Mouse (Mus musculus): ENCODE measurements around the gene Avl9. TPM values are rescaled to one million over a fixed set of nuclear protein-coding genes. Genes with fewer than 3 reads are reported as not detected.

Avl9 gene
- polyA plus RNA-seq (2014; fragmentation: Nextera tagmentation; extraction: Ambion mirVana), result 13.1 and 14.6 TPM in 2 replicates

DNA sequence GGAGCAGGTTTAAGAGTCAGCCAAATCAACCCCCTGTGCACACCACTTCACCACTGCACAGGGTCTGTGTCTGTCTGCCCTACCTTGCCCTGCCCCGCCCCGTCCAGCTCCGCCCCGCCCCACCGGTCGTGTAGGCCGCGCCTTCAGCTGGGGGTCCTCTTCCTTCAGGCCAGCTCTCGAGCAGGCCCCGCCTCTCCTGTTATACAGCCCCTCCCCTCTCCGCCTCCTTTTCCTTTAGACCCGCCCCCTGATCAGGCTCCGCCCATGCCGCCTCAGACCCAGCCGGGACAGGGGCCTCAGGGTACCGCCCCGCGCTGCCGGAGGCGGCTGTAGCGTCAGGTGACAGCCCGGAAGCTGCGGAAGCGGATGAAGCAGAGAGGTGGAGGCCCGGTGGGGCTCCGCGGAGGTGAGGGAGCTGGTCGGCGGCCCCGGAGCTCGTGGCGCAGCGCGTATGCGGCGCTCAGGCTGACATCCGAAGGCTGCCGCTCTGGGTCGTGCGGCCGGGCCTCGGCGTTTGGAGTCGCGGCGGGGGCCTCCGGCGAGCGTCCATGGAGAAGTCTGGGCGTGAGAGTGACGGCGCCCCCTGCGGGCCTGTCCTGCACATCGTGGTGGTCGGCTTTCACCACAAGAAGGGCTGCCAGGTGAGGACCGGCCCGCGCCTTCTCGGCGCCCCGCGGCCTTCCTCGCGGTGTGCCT, at the start of gene Avl9:
Avl9 (plus strand) TSS at position 326 of the 696 bp plus-strand sequence.
- Histone ChIP-seq H3K9me3 (ENCODE audit: control insufficient read depth, low read length) (no peaks in the 10 kb centered on the region), H3K27ac (replicated peaks; ENCODE audit: low read depth, low read length) (peak within 1 kb of the TSS; percentile 95), H3K9ac (ENCODE audit: low read depth, low read length) (peak within 1 kb of the TSS; percentile 78), H3K4me3 (ENCODE audit: low read depth, low read length) (peak within 1 kb of the TSS; percentile 73), H3K4me1 (ENCODE audit: control insufficient read depth, insufficient read depth, low read length) (peaks cover 11% of the 10 kb centered on the region), H3K27me3 (replicated peaks; ENCODE audit: control insufficient read depth, insufficient read depth, low read length) (no peaks in the 10 kb centered on the region), H3K4me2 (ENCODE audit: low read depth, low read length) (peak within 1 kb of the TSS; percentile 72), H3K36me3 (ENCODE audit: control insufficient read depth, insufficient read depth, low read length) (no peaks in the 10 kb centered on the region)
- peak; percentile 97 for DNase-seq (ENCODE audit: low spot score)
- peak; percentile 97 for ATAC-seq (ENCODE audit: low read depth)
- WGBS, result 0% methylated on average over 34 of the region's 64 CpGs

- Histone ChIP-seq H3K9me3 (ENCODE audit: control insufficient read depth, low read length) (no peaks in the 10 kb centered on the region), H3K36me3 (ENCODE audit: control insufficient read depth, insufficient read depth, low read length) (no peaks in the 10 kb centered on the region), H3K4me3 (ENCODE audit: low read depth, low read length) (no peak overlapping the region), H3K4me2 (ENCODE audit: low read depth, low read length) (no peak overlapping the region), H3K27me3 (replicated peaks; ENCODE audit: control insufficient read depth, insufficient read depth, low read length) (no peaks in the 10 kb centered on the region), H3K9ac (ENCODE audit: low read depth, low read length) (no peak overlapping the region), H3K27ac (replicated peaks; ENCODE audit: low read depth, low read length) (no peak overlapping the region), H3K4me1 (ENCODE audit: control insufficient read depth, insufficient read depth, low read length) (0 out of 2 replicates have a peak, but pooled peaks cover 3% of the 10 kb centered on the region)
- 92% methylated on average over 3 of the region's 3 CpGs for WGBS
- ATAC-seq (ENCODE audit: low read depth) (no peak), DNase-seq (ENCODE audit: low spot score) (no peak)
These were observed 26.5 kb upstream of the Avl9 start for GRCm38 (mm10) chr6:56688238-56688637.

DNA sequence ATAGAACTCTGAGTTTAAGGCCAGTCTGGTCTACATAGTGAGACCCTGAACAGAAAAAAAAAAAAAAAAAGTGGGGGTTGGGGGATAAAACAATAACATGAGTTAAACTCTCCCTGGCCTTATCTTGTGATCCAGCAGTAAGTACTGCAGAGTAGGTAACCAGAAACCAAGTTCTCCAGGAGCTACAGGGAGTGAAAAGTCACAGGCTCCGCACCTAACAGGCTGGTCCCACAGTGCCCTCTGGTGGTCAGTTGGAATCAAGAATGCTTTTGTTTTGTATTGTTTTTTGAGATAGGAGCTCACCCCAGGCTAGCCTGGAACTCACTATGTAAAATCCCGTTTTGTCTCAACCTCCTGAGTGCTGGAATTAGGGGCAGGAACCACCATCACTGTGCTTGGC, 23.5 kb upstream of the Avl9 start:
- DNase-seq (ENCODE audit: low spot score) (peak; percentile 90), ATAC-seq (ENCODE audit: low read depth) (peak; percentile 70; the same call in 1 of the 2 replicates)
- Histone ChIP-seq H3K4me1 (ENCODE audit: control insufficient read depth, insufficient read depth, low read length) (0 out of 2 replicates have a peak, but pooled peaks cover 3% of the 10 kb centered on the region), H3K9ac (ENCODE audit: low read depth, low read length) (no peak overlapping the region), H3K27me3 (replicated peaks; ENCODE audit: control insufficient read depth, insufficient read depth, low read length) (no peaks in the 10 kb centered on the region), H3K4me3 (ENCODE audit: low read depth, low read length) (no peak overlapping the region), H3K36me3 (ENCODE audit: control insufficient read depth, insufficient read depth, low read length) (no peaks in the 10 kb centered on the region), H3K9me3 (ENCODE audit: control insufficient read depth, low read length) (no peaks in the 10 kb centered on the region), H3K4me2 (ENCODE audit: low read depth, low read length) (no peak overlapping the region), H3K27ac (replicated peaks; ENCODE audit: low read depth, low read length) (peak overlapping the region; percentile 70; the same call in 1 of the 2 replicates)
- 0% methylated on average over 2 of the region's 2 CpGs for WGBS

DNA sequence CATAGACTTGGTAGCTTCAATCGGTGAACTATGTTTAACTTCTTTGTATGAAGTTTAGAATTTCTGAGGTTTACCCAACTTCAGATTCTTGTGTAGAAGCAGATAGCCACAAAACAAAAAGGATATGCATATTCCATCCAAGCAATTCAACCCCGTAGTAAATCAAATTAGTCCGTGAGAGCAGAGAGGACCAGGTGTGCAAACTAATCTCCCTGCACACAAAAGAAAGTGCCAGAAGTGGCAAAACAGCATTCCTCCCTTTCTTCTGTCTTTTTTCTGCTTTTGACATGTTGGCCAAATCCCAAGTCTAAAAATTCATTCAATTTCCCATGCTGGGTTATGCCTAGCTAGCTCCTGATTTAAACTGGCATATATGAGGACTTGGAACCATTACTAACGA, 22.3 kb upstream of the Avl9 start:
- peak; percentile 68 for DNase-seq (ENCODE audit: low spot score)
- Histone ChIP-seq H3K4me1 (ENCODE audit: control insufficient read depth, insufficient read depth, low read length) (0 out of 2 replicates have a peak, but pooled peaks cover 3% of the 10 kb centered on the region), H3K9ac (ENCODE audit: low read depth, low read length) (no peak overlapping the region), H3K4me2 (ENCODE audit: low read depth, low read length) (no peak overlapping the region), H3K27me3 (replicated peaks; ENCODE audit: control insufficient read depth, insufficient read depth, low read length) (no peaks in the 10 kb centered on the region), H3K4me3 (ENCODE audit: low read depth, low read length) (no peak overlapping the region), H3K9me3 (ENCODE audit: control insufficient read depth, low read length) (no peaks in the 10 kb centered on the region), H3K27ac (replicated peaks; ENCODE audit: low read depth, low read length) (peak overlapping the region; percentile 70), H3K36me3 (ENCODE audit: control insufficient read depth, insufficient read depth, low read length) (no peaks in the 10 kb centered on the region)
- ATAC-seq (ENCODE audit: low read depth), result peak; percentile 79; the same call in 1 of the 2 replicates
- 57% methylated on average over 4 of the region's 4 CpGs for WGBS

GRCm38 (mm10) chr6:56703931-56704900, 10.5 kb upstream of the Avl9 start, which contains the start of gene Lsm5:
TSS of gene Lsm5 (minus strand) at chr6:56704710.
- peak; percentile 96 for ATAC-seq (ENCODE audit: low read depth)
- under 1% methylated on average over 40 of the region's 46 CpGs for WGBS

DNA sequence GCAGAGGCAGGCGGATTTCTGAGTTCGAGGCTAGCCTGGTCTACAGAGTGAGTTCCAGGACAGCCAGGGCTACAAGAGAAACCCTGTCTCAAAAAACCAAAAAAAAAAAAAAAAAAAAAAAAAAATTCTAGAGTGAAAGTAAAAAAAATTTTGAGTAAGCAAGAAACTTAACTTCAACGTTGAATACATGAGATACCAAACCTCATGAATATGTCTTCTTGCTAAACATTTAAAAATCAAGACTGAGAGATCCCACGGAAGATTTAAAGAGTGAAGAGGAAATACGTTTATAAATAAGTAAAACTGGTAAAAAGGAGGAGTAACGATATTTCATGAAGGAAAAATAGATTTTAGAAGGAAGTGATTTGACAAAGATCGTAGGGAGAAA, 519 bp upstream of the Avl9 start:
- ATAC-seq (ENCODE audit: low read depth) (no peak), DNase-seq (ENCODE audit: low spot score) (no peak)
- Histone ChIP-seq H3K4me3 (ENCODE audit: low read depth, low read length) (peak overlapping the region; percentile 73), H3K4me1 (ENCODE audit: control insufficient read depth, insufficient read depth, low read length) (peaks cover 11% of the 10 kb centered on the region), H3K9me3 (ENCODE audit: control insufficient read depth, low read length) (no peaks in the 10 kb centered on the region), H3K36me3 (ENCODE audit: control insufficient read depth, insufficient read depth, low read length) (no peaks in the 10 kb centered on the region), H3K27me3 (replicated peaks; ENCODE audit: control insufficient read depth, insufficient read depth, low read length) (no peaks in the 10 kb centered on the region), H3K4me2 (ENCODE audit: low read depth, low read length) (peak overlapping the region; percentile 72), H3K27ac (replicated peaks; ENCODE audit: low read depth, low read length) (peak overlapping the region; percentile 95), H3K9ac (ENCODE audit: low read depth, low read length) (0 out of 2 replicates have a peak overlapping the region, but pooled peaks have one; percentile 78)
- WGBS, result 49% methylated on average over 7 of the region's 7 CpGs

More at GRCm38 (mm10) chr6:56703931-56704900, 10.5 kb upstream of the Avl9 start, which contains the start of gene Lsm5:
- H3K9me3 ChIP-seq (ENCODE audit: control insufficient read depth, low read length), result no peaks in the 10 kb centered on the region
- no peaks in the 10 kb centered on the region for H3K27me3 ChIP-seq (replicated peaks; ENCODE audit: control insufficient read depth, insufficient read depth, low read length)
- 0 out of 2 replicates have a peak, but pooled peaks cover 2% of the 10 kb centered on the region for H3K4me1 ChIP-seq (ENCODE audit: control insufficient read depth, insufficient read depth, low read length)
- peak within 1 kb of the TSS; percentile 65 for H3K4me3 ChIP-seq (ENCODE audit: low read depth, low read length)
- peak; percentile 95 for DNase-seq (ENCODE audit: low spot score)
- H3K36me3 ChIP-seq (ENCODE audit: control insufficient read depth, insufficient read depth, low read length), result no peaks in the 10 kb centered on the region
- peak within 1 kb of the TSS; percentile 80 for H3K4me2 ChIP-seq (ENCODE audit: low read depth, low read length)
- H3K9ac ChIP-seq (ENCODE audit: low read depth, low read length), result peak within 1 kb of the TSS; percentile 78
- peak within 1 kb of the TSS; percentile 40; the same call in 1 of the 2 replicates for H3K27ac ChIP-seq (replicated peaks; ENCODE audit: low read depth, low read length)

DNA sequence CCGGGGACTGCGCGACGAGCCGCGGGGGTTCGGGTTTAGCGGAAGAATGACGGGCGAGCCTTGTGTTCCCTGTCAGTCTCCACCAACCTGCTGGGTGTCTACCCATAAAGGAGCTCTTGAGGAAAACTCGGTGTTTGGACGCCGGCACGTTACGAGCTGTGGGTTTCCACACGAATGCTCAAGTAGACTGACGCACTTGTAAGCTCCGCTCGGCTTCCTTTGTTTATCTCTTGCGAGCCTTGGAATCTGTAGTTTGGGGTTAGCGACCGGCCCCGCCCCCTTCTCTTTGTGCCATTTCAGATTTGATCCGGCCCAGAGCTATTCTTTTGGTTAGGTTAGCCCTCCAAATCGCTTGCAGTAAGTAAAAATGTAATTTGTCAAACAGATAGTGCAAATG, 569 bp downstream of the Avl9 start:
- Histone ChIP-seq H3K27me3 (replicated peaks; ENCODE audit: control insufficient read depth, insufficient read depth, low read length) (no peaks in the 10 kb centered on the region), H3K4me1 (ENCODE audit: control insufficient read depth, insufficient read depth, low read length) (peaks cover 11% of the 10 kb centered on the region), H3K27ac (replicated peaks; ENCODE audit: low read depth, low read length) (peak overlapping the region; percentile 95), H3K9me3 (ENCODE audit: control insufficient read depth, low read length) (no peaks in the 10 kb centered on the region), H3K9ac (ENCODE audit: low read depth, low read length) (peak overlapping the region; percentile 78), H3K36me3 (ENCODE audit: control insufficient read depth, insufficient read depth, low read length) (no peaks in the 10 kb centered on the region), H3K4me2 (ENCODE audit: low read depth, low read length) (peak overlapping the region; percentile 72), H3K4me3 (ENCODE audit: low read depth, low read length) (peak overlapping the region; percentile 73)
- WGBS, result 0% methylated on average over 20 of the region's 25 CpGs
- no peak; the same call in 1 of the 2 replicates for ATAC-seq (ENCODE audit: low read depth)
- peak; percentile 83 for DNase-seq (ENCODE audit: low spot score)

GRCm38 (mm10) chr6:56719071-56719470, 4.4 kb downstream of the Avl9 start:
- no peak overlapping the region for H3K4me3 ChIP-seq (ENCODE audit: low read depth, low read length)
- WGBS, result 76% methylated on average over 1 of the region's 1 CpGs
- H3K27ac ChIP-seq (replicated peaks; ENCODE audit: low read depth, low read length), result no peak overlapping the region
- peaks cover 14% of the 10 kb centered on the region for H3K4me1 ChIP-seq (ENCODE audit: control insufficient read depth, insufficient read depth, low read length)
- H3K9ac ChIP-seq (ENCODE audit: low read depth, low read length), result no peak overlapping the region
- no peak for ATAC-seq (ENCODE audit: low read depth)
- DNase-seq (ENCODE audit: low spot score), result no peak
- H3K27me3 ChIP-seq (replicated peaks; ENCODE audit: control insufficient read depth, insufficient read depth, low read length), result no peaks in the 10 kb centered on the region
- H3K4me2 ChIP-seq (ENCODE audit: low read depth, low read length), result no peak overlapping the region
- peaks cover 10% of the 10 kb centered on the region; the same call in 1 of the 2 replicates for H3K36me3 ChIP-seq (ENCODE audit: control insufficient read depth, insufficient read depth, low read length)
- no peaks in the 10 kb centered on the region for H3K9me3 ChIP-seq (ENCODE audit: control insufficient read depth, low read length)

All from embryonic facial prominence, embryonic 14.5 days (tissue).